Mouse (Mus musculus): ENCODE results near the gene Ick. TPM values are rescaled to one million over a fixed set of nuclear protein-coding genes. Genes with fewer than 3 reads are reported as not detected.
"Not testable (repeated sequence)": the region's sequence is repeated elsewhere in the genome, so short reads cannot be mapped to it uniquely, and the experiment has no call there.

Ick gene
- 4.6 TPM in 2 replicates for polyA plus RNA-seq (2015; fragmentation: Nextera tagmentation; extraction: Ambion mirVana)

- Histone ChIP-seq H3K27me3 (no peaks in the 10 kb centered on the region), H3K36me3 (replicated peaks) (peaks cover 19% of the 10 kb centered on the region), H3K9me3 (replicated peaks) (no peaks in the 10 kb centered on the region), H3K27ac (replicated peaks) (peak within 1 kb of the TSS; percentile 99), H3K9ac (peak within 1 kb of the TSS; percentile 100), H3K4me1 (replicated peaks) (peaks cover 58% of the 10 kb centered on the region), H3K4me2 (peak within 1 kb of the TSS; percentile 97), H3K4me3 (replicated peaks) (peak within 1 kb of the TSS; percentile 96)
- WGBS (ENCODE audit: insufficient replicate concordance): under 1% methylated on average over 20 of the region's 20 CpGs
- peak; percentile 80 for ATAC-seq (ENCODE audit: insufficient read depth)
Observed at GRCm38 (mm10) chr9:78108796-78109239, at the start of gene Ick, which contains the start of gene Fbxo9. Ick (plus strand) TSS chr9:78109192. Fbxo9 (minus strand) TSS chr9:78109065.

GRCm38 (mm10) chr9:78059525-78060120, 49.4 kb upstream of the Ick start:
- 69% methylated on average over 16 of the region's 16 CpGs for WGBS (ENCODE audit: insufficient replicate concordance)
- Histone ChIP-seq H3K36me3 (replicated peaks) (no peaks in the 10 kb centered on the region), H3K4me3 (replicated peaks) (no peak overlapping the region), H3K9me3 (replicated peaks) (no peaks in the 10 kb centered on the region), H3K27ac (replicated peaks) (no peak overlapping the region), H3K9ac (no peak overlapping the region), H3K4me1 (replicated peaks) (peaks cover 11% of the 10 kb centered on the region; the same call in 1 of the 2 replicates), H3K4me2 (no peak overlapping the region), H3K27me3 (no peaks in the 10 kb centered on the region)
- no peak for ATAC-seq (ENCODE audit: insufficient read depth)

- Histone ChIP-seq H3K4me1 (replicated peaks) (peaks cover 11% of the 10 kb centered on the region; the same call in 1 of the 2 replicates), H3K27ac (replicated peaks) (no peak overlapping the region), H3K27me3 (no peaks in the 10 kb centered on the region), H3K4me2 (no peak overlapping the region), H3K36me3 (replicated peaks) (no peaks in the 10 kb centered on the region), H3K9ac (no peak overlapping the region), H3K4me3 (replicated peaks) (no peak overlapping the region), H3K9me3 (replicated peaks) (no peaks in the 10 kb centered on the region)
- WGBS (ENCODE audit: insufficient replicate concordance): 68% methylated on average over 9 of the region's 9 CpGs
- ATAC-seq (ENCODE audit: insufficient read depth): no peak
Observed at GRCm38 (mm10) chr9:78062392-78062791, 46.6 kb upstream of the Ick start.

GRCm38 (mm10) chr9:78064121-78064520, 44.9 kb upstream of the Ick start:
- 61% methylated on average over 10 of the region's 10 CpGs for WGBS (ENCODE audit: insufficient replicate concordance)
- Histone ChIP-seq H3K9me3 (replicated peaks) (no peaks in the 10 kb centered on the region), H3K36me3 (replicated peaks) (no peaks in the 10 kb centered on the region), H3K4me1 (replicated peaks) (peaks cover 5% of the 10 kb centered on the region; the same call in 1 of the 2 replicates), H3K4me3 (replicated peaks) (no peak overlapping the region), H3K9ac (no peak overlapping the region), H3K4me2 (no peak overlapping the region), H3K27ac (replicated peaks) (no peak overlapping the region), H3K27me3 (no peaks in the 10 kb centered on the region)
- no peak for ATAC-seq (ENCODE audit: insufficient read depth)

- no peak overlapping the region for H3K27ac ChIP-seq (replicated peaks)
- no peak overlapping the region for H3K4me2 ChIP-seq
- no peaks in the 10 kb centered on the region for H3K27me3 ChIP-seq
- no peaks in the 10 kb centered on the region for H3K36me3 ChIP-seq (replicated peaks)
- WGBS (ENCODE audit: insufficient replicate concordance): 54% methylated on average over 5 of the region's 5 CpGs
- no peak overlapping the region for H3K4me3 ChIP-seq (replicated peaks)
- no peak overlapping the region for H3K9ac ChIP-seq
- ATAC-seq (ENCODE audit: insufficient read depth): no peak
- H3K4me1 ChIP-seq (replicated peaks): no peaks in the 10 kb centered on the region
- no peaks in the 10 kb centered on the region for H3K9me3 ChIP-seq (replicated peaks)
Observed at GRCm38 (mm10) chr9:78070496-78070895, 38.5 kb upstream of the Ick start.

GRCm38 (mm10) chr9:78071626-78072025, 37.4 kb upstream of the Ick start:
- H3K4me3 ChIP-seq (replicated peaks): no peak overlapping the region

GRCm38 (mm10) chr9:78073291-78073690, 35.7 kb upstream of the Ick start:
- H3K9ac ChIP-seq; H3K36me3 ChIP-seq (replicated peaks); ATAC-seq (ENCODE audit: insufficient read depth); H3K9me3 ChIP-seq (replicated peaks); H3K27me3 ChIP-seq; H3K4me3 ChIP-seq (replicated peaks); H3K4me1 ChIP-seq (replicated peaks); H3K4me2 ChIP-seq; H3K27ac ChIP-seq (replicated peaks): not testable (repeated sequence)
- 72% methylated on average over 3 of the region's 3 CpGs for WGBS (ENCODE audit: insufficient replicate concordance)

More at GRCm38 (mm10) chr9:78071626-78072025, 37.4 kb upstream of the Ick start:
- H3K9me3 ChIP-seq (replicated peaks): no peaks in the 10 kb centered on the region
- no peak overlapping the region for H3K27ac ChIP-seq (replicated peaks)
- 38% methylated on average over 4 of the region's 4 CpGs for WGBS (ENCODE audit: insufficient replicate concordance)
- H3K4me1 ChIP-seq (replicated peaks): no peaks in the 10 kb centered on the region
- ATAC-seq (ENCODE audit: insufficient read depth): no peak
- H3K9ac ChIP-seq: no peak overlapping the region
- no peak overlapping the region for H3K4me2 ChIP-seq
- H3K36me3 ChIP-seq (replicated peaks): no peaks in the 10 kb centered on the region
- no peaks in the 10 kb centered on the region for H3K27me3 ChIP-seq

- no peaks in the 10 kb centered on the region for H3K9me3 ChIP-seq (replicated peaks)
- H3K9ac ChIP-seq: no peak overlapping the region
- no peak for ATAC-seq (ENCODE audit: insufficient read depth)
- H3K4me2 ChIP-seq: no peak overlapping the region
- H3K4me1 ChIP-seq (replicated peaks): no peaks in the 10 kb centered on the region
- H3K4me3 ChIP-seq (replicated peaks): no peak overlapping the region
- no peaks in the 10 kb centered on the region for H3K36me3 ChIP-seq (replicated peaks)
- WGBS (ENCODE audit: insufficient replicate concordance): 67% methylated on average over 13 of the region's 13 CpGs
- H3K27ac ChIP-seq (replicated peaks): no peak overlapping the region
- no peaks in the 10 kb centered on the region for H3K27me3 ChIP-seq
Observed at GRCm38 (mm10) chr9:78073713-78074340, 35.2 kb upstream of the Ick start.

GRCm38 (mm10) chr9:78075256-78075655, 33.7 kb upstream of the Ick start:
- no peaks in the 10 kb centered on the region for H3K27me3 ChIP-seq
- no peak overlapping the region for H3K4me2 ChIP-seq
- no peaks in the 10 kb centered on the region for H3K9me3 ChIP-seq (replicated peaks)
- no peak overlapping the region for H3K4me3 ChIP-seq (replicated peaks)
- ATAC-seq (ENCODE audit: insufficient read depth): no peak
- peaks cover 3% of the 10 kb centered on the region; the same call in 1 of the 2 replicates for H3K36me3 ChIP-seq (replicated peaks)
- 75% methylated on average over 3 of the region's 3 CpGs for WGBS (ENCODE audit: insufficient replicate concordance)
- H3K27ac ChIP-seq (replicated peaks): no peak overlapping the region
- H3K9ac ChIP-seq: no peak overlapping the region
- no peaks in the 10 kb centered on the region for H3K4me1 ChIP-seq (replicated peaks)

GRCm38 (mm10) chr9:78078240-78078639, 30.8 kb upstream of the Ick start:
- Histone ChIP-seq H3K27me3 (no peaks in the 10 kb centered on the region), H3K36me3 (replicated peaks) (peaks cover 30% of the 10 kb centered on the region), H3K9ac (no peak overlapping the region), H3K4me1 (replicated peaks) (no peaks in the 10 kb centered on the region), H3K9me3 (replicated peaks) (no peaks in the 10 kb centered on the region), H3K4me3 (replicated peaks) (no peak overlapping the region), H3K27ac (replicated peaks) (no peak overlapping the region), H3K4me2 (no peak overlapping the region)
- no peak for ATAC-seq (ENCODE audit: insufficient read depth)
- WGBS (ENCODE audit: insufficient replicate concordance): 32% methylated on average over 2 of the region's 2 CpGs

- Histone ChIP-seq H3K4me3 (replicated peaks) (no peak overlapping the region), H3K4me2 (no peak overlapping the region), H3K27me3 (no peaks in the 10 kb centered on the region), H3K4me1 (replicated peaks) (no peaks in the 10 kb centered on the region), H3K9me3 (replicated peaks) (no peaks in the 10 kb centered on the region), H3K27ac (replicated peaks) (no peak overlapping the region), H3K9ac (no peak overlapping the region), H3K36me3 (replicated peaks) (peaks cover 66% of the 10 kb centered on the region)
- no peak for ATAC-seq (ENCODE audit: insufficient read depth)
- WGBS (ENCODE audit: insufficient replicate concordance): 88% methylated on average over 7 of the region's 7 CpGs
Observed at GRCm38 (mm10) chr9:78081835-78082234, 27.2 kb upstream of the Ick start.
